Mouse (Mus musculus) forebrain, embryonic 12.5 days (tissue): ENCODE results near the gene Rufy3. TPM values are rescaled to one million over a fixed set of nuclear protein-coding genes. Genes with fewer than 3 reads are reported as not detected.
A peak's percentile ranks its signal among the peaks of the same experiment; 100 is the strongest.

ENCODE experiments used
- ATAC-seq: fragments of 200-750 bp; cut with Nextera tagmentation; 2 replicates; pipeline ENCODE4 v1.8.0; 2017; ENCODE audit warnings: moderate TSS enrichment; ENCODE audit not compliant: low FRiP score
- H3K27ac ChIP-seq: fragments of 300-500 bp; sonication (generic); 2 replicates; pipeline ENCODE4 v1.5.1; 2016; ENCODE audit warnings: mild to moderate bottlenecking
- H3K27me3 ChIP-seq: fragments of 300-500 bp; sonication (generic); 2 replicates; pipeline ENCODE4 v1.6.1; 2016; ENCODE audit warnings: mild to moderate bottlenecking
- H3K36me3 ChIP-seq: fragments of 300-500 bp; sonication (generic); replicated peaks from 2 replicates; pipeline ENCODE4 v1.6.1; 2016; ENCODE audit warnings: mild to moderate bottlenecking
- H3K4me1 ChIP-seq: fragments of 300-500 bp; sonication (generic); 2 replicates; pipeline ENCODE4 v1.6.1; 2016
- H3K4me2 ChIP-seq: fragments of 300-500 bp; sonication (generic); 2 replicates; pipeline ENCODE4 v1.6.1; 2016; ENCODE audit warnings: mild to moderate bottlenecking, moderate library complexity
- H3K4me3 ChIP-seq: fragments of 300-500 bp; sonication (generic); replicated peaks from 2 replicates; pipeline ENCODE4 v1.5.1; 2016; ENCODE audit warnings: mild to moderate bottlenecking
- H3K9ac ChIP-seq: fragments of 300-500 bp; sonication (generic); 2 replicates; pipeline ENCODE4 v1.6.1; 2016; ENCODE audit warnings: mild to moderate bottlenecking
- H3K9me3 ChIP-seq: fragments of 300-500 bp; sonication (generic); 2 replicates; pipeline ENCODE4 v1.6.1; 2016
- WGBS: fragments of 180-500 bp; shearing (Covaris S2); methylation state at CpG from one replicate; pipeline ENCODE4 v1.1.7; 2016; 5-methylcytosine and 5-hydroxymethylcytosine counted together
- polyA plus RNA-seq: library from polyadenylated mRNA; unstranded; fragments of >200 nt; fragmentation: Nextera tagmentation; extraction: Ambion mirVana; gene quantifications from 2 replicates; pipeline ENCODE4 v1.2.1, GENCODE M21; 2016

The Rufy3 gene
- polyA plus RNA-seq, 1 experiment from 2014 or later: 166 TPM

DNA sequence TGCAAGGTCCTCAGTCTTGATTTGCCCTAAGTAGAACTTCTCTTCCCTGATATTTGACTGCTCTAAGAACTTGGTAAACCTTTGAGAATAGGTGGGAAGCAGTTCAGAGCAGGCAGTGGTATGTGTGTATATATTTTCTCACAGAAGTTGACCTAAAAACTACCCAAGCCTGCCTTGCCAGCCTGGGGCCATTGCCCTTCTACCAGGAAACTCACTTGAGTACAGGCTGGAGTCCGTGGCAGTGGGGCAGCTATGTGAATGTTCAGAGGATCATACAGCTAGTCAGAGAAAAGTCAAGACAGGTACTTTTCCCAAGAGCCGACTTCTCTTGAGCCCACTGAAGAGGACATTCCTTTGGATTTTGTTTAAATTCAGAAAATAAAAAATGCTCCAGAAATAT lies 80.1 kb downstream of the Rufy3 start:
- Histone ChIP-seq H3K4me1 (no peaks in the 10 kb centered on the region), H3K9me3 (no peaks in the 10 kb centered on the region), H3K27me3 (no peaks in the 10 kb centered on the region), H3K9ac (no peak overlapping the region), H3K36me3 (peaks cover 87% of the 10 kb centered on the region), H3K27ac (no peak overlapping the region), H3K4me2 (no peak overlapping the region), H3K4me3 (no peak overlapping the region)
- WGBS: 93% methylated on average over 2 of the region's 2 CpGs
- ATAC-seq: no peak

DNA sequence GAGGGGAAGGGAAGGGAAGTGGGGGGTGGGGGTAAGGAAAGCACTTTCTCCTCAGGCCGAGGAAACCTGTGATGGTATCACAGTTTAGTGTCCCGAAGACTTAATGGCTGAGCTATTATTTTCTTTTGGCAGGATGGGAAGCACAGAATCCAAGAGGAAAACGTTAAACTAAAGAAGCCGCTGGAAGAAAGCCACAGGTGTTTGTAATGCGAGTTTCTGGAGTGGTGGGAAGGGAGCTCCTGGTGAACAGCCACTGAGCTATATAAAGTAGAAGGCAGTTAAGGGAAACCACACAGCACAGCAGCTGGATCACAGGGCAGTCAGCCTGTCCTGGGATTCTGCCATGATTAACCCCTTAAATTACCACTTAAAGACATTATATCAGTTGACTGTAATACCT lies 80.6 kb downstream of the Rufy3 start:
- ATAC-seq: no peak
- Histone ChIP-seq H3K27ac (no peak overlapping the region), H3K4me2 (no peak overlapping the region), H3K4me3 (no peak overlapping the region), H3K27me3 (no peaks in the 10 kb centered on the region), H3K9me3 (no peaks in the 10 kb centered on the region), H3K9ac (no peak overlapping the region), H3K4me1 (no peaks in the 10 kb centered on the region), H3K36me3 (peaks cover 91% of the 10 kb centered on the region)
- 83% methylated on average over 5 of the region's 5 CpGs for WGBS

DNA sequence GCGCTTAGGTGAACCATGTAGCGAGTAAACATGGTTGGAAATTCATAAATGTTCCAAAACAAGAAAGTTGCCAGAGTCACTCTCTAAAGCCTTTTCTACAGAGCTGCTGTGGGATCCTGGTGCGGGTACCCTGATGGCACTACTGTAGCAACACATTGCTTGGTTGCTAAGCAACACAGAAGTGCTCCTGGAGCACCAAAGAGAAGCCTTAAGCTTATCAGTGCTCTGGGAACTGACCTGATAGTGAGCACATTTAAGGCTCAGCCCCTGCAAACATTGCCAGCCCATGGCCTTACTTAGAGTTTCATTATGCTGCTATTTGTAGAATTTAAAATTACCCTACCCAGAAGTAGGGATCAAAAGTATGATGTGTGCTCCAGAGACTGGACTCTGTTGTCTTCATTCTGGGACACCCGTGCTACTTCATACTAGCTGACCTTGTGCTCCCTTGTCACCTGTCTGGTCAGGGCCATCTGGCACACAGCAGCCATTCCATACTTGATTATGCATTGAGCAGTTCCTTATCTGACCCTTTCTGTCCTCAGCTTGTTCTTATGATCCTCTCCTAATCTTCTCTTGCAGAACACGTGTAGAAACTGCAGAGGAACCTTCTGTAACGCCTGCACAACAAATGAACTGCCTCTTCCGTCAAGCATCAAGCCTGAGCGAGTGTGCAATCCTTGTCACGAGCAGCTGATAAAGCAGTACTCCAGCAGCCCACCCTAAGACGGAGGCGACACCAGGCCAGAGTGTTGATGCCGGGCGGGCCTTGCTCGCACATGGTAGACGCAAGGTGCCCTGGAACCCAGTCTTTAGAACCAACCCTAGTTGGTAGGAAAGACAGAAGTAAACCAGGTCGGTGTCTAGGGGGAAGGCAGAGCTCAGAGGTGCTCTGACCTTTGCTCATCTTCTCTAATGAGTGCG lies 84.7 kb downstream of the Rufy3 start:
- no peaks in the 10 kb centered on the region for H3K27me3 ChIP-seq
- WGBS: 92% methylated on average over 17 of the region's 17 CpGs
- H3K9ac ChIP-seq: no peak overlapping the region
- peaks cover 85% of the 10 kb centered on the region for H3K36me3 ChIP-seq
- H3K9me3 ChIP-seq: no peaks in the 10 kb centered on the region
- H3K4me1 ChIP-seq: no peaks in the 10 kb centered on the region
- H3K27ac ChIP-seq: no peak overlapping the region
- ATAC-seq: no peak
- no peak overlapping the region for H3K4me3 ChIP-seq
- no peak overlapping the region for H3K4me2 ChIP-seq

DNA sequence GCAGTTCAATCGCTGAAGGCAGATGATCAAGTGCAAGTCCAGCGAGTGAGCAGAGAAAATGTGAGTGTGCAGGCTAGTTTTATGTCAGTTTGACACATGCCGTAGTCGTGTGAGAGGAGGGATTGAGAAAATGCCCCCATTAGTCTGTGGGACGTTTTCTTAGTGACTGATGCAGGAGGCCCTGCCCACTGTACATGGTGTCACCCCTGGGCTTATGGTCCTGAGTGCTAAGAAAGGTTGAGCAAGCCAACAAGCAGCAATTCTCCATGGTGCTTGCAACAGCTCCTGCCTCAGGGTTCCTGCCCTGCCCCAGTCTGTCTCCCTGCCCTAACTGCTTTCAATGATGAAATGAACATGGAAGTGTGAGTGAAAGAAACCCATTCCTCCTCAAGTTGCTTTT lies 87.7 kb downstream of the Rufy3 start:
- ATAC-seq: no peak
- H3K36me3 ChIP-seq: peaks cover 86% of the 10 kb centered on the region
- no peaks in the 10 kb centered on the region for H3K9me3 ChIP-seq
- no peak overlapping the region for H3K4me2 ChIP-seq
- no peak overlapping the region for H3K27ac ChIP-seq
- 89% methylated on average over 5 of the region's 5 CpGs for WGBS
- H3K4me1 ChIP-seq: no peaks in the 10 kb centered on the region
- H3K4me3 ChIP-seq: no peak overlapping the region
- H3K9ac ChIP-seq: no peak overlapping the region
- H3K27me3 ChIP-seq: no peaks in the 10 kb centered on the region

DNA sequence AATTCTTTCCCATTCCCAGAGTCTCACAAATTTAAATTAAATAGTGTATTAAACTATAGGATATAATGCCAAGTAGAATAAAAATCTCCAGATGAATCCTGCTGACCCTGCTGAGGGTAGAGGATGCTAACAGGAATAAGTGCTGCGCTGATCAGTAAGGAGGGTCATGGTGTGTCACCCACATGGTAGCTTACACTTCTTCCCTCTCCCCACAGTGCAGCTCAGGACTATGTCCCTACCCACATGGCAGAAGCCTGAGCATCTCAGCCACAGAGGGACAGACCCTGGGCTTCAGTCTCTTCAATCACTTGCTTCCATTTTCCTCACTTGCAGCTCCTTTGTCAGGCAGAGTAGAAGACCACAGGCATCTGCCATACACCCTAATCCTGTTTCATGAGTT lies 93.0 kb downstream of the Rufy3 start:
- H3K36me3 ChIP-seq: peaks cover 76% of the 10 kb centered on the region
- H3K4me1 ChIP-seq: no peaks in the 10 kb centered on the region
- no peak overlapping the region for H3K4me3 ChIP-seq
- no peaks in the 10 kb centered on the region for H3K27me3 ChIP-seq
- no peaks in the 10 kb centered on the region for H3K9me3 ChIP-seq
- WGBS: 88% methylated on average over 1 of the region's 1 CpGs
- H3K4me2 ChIP-seq: no peak overlapping the region
- peak; percentile 39; the same call in 1 of the 2 replicates for ATAC-seq
- no peak overlapping the region for H3K9ac ChIP-seq
- no peak overlapping the region for H3K27ac ChIP-seq

DNA sequence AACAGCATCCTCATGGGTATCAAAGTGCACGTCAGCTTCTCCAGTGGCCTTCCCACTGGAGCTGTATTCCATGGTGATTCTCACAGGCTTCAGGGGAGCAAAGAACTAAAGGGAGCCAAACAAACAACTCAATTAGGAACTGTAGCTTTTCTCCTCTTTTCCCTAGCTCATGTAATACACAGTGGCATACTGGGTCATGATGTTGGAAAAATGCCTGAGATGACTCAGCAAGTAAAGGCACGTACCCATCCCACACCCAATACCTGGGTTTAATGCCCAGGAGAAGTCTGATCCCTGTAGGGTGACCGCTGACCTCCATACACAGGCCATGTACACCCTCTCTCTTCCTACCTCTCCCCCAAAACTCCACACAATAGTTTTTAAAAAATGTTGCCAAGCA lies 98.3 kb downstream of the Rufy3 start:
- ATAC-seq: no peak
- Histone ChIP-seq H3K4me2 (no peak overlapping the region), H3K4me1 (no peaks in the 10 kb centered on the region), H3K27ac (no peak overlapping the region), H3K27me3 (no peaks in the 10 kb centered on the region), H3K9ac (no peak overlapping the region), H3K36me3 (peaks cover 81% of the 10 kb centered on the region), H3K4me3 (no peak overlapping the region), H3K9me3 (no peaks in the 10 kb centered on the region)
- WGBS: 94% methylated on average over 3 of the region's 3 CpGs

DNA sequence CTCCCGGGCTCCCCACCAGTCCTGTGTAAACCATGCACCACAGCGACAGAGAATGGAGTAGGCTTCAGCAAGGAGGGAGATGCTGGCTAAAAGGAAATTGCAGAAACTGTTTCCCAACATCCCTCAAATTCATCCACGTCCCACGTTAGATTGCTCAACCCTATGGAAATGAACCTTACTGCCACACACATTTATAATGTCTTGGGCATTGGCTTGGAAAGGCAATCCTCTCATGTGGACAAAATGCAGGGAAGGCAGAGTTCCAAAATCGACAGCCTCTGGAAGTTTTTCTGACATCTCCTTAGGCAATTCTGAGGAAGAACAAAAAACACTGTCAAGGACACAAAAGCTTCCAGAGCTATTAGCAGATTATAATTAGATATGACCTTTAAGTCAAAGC lies 99.0 kb downstream of the Rufy3 start:
- WGBS: 90% methylated on average over 5 of the region's 5 CpGs
- no peak overlapping the region for H3K9ac ChIP-seq
- peaks cover 82% of the 10 kb centered on the region for H3K36me3 ChIP-seq
- H3K4me3 ChIP-seq: no peak overlapping the region
- no peak overlapping the region for H3K27ac ChIP-seq
- no peaks in the 10 kb centered on the region for H3K4me1 ChIP-seq
- H3K9me3 ChIP-seq: no peaks in the 10 kb centered on the region
- no peak for ATAC-seq
- H3K4me2 ChIP-seq: no peak overlapping the region
- no peaks in the 10 kb centered on the region for H3K27me3 ChIP-seq

DNA sequence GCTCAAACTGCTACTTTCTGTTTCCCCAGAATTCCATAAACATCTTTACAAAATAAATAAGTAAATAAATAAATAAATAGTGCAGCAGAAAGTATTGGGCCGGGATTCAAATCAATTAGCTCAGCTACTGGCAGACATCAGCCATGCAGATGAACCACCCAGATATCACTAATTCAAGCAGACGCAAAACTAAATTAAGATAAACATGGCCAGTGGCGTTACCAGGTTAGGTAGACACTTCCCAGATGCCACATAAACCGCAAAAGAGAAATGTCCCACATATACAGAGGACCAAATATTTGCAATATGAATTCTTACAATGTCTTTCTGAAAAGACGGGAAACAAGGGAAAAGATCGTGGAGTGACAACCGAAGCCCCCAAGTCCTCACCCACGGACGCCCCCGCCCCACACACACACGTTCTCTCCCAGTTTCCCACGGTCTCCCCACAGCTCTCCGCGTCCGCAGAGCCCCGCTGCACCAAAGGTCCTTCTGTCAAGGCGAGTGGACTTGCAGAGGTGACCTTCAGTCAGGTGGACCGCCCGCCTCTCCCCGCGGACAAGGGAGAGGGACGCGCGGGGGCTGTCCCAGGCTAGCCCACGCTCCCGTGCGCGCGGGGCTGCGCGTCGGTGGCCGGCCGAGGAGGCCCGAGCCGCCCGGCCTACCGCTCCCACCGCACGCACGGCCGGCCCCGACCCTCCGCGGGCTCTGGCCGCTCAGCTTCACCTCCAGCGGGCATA lies 110.0 kb downstream of the Rufy3 start:
- Histone ChIP-seq H3K4me1 (peaks cover 29% of the 10 kb centered on the region), H3K27me3 (no peaks in the 10 kb centered on the region), H3K4me2 (peak overlapping the region; percentile 74), H3K36me3 (peaks cover 23% of the 10 kb centered on the region), H3K4me3 (peak overlapping the region; percentile 97), H3K9ac (peak overlapping the region; percentile 96), H3K27ac (peak overlapping the region; percentile 99), H3K9me3 (no peaks in the 10 kb centered on the region)
- ATAC-seq: peak; percentile 63; the same call in 1 of the 2 replicates
- 1% methylated on average over 46 of the region's 47 CpGs for WGBS

DNA sequence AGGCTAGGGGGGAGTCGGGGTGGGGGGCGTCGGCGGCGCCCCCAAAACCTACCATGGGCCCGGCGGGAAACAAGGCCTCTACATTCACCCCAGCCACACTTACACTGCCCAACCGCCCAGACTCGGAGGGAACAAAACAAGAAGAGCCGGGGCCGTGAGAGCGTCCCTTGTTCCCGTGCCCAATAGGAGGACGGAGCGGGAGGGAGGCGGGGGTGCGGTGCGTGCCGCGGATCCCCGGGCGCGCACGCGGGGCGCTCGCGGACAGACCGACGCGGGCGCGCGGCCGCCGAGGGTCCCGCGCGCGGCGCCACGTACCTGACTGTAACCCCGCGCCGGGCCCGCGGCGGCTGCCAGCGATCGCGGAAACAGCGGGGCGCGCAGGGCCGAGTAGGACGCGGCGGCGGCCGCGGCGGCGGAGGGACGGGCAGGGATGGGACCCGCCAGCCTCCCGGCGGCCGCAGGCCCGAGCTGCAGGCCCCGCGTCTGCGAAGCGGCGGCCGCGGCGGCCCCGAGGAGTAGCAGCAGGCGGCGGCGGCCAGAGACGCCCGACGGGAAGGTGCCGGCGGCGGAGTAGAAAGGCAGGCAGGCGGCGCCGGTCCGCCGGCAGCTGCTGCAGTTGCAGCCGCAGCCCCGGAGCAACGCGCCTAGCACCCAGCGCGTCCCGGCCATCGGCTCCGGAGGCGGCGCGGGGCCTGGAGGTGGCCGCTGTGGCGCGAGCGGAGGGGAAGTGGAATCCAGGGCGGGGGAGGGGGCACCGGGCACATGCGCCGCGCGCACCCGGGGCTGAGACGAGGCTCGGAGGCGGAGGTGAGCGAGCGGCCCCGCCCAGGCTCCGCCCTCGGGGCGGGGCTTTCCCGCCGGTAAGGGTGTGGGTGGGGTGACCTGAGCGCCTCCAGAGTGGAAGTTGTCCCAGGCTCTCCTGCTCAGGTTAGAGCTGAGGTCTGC lies 110.9 kb downstream of the Rufy3 start, which contains the start of gene Grsf1:
TSS of gene Grsf1 (minus strand) at position 729 of the 945 bp plus-strand sequence.
- peak within 1 kb of the TSS; percentile 97 for H3K4me3 ChIP-seq
- peak; percentile 92 for ATAC-seq
- peaks cover 31% of the 10 kb centered on the region for H3K4me1 ChIP-seq
- no peaks in the 10 kb centered on the region for H3K9me3 ChIP-seq
- H3K27me3 ChIP-seq: no peaks in the 10 kb centered on the region
- WGBS: 0% methylated on average over 88 of the region's 127 CpGs
- peak within 1 kb of the TSS; percentile 74 for H3K4me2 ChIP-seq
- H3K36me3 ChIP-seq: peaks cover 15% of the 10 kb centered on the region
- H3K27ac ChIP-seq: peak within 1 kb of the TSS; percentile 99
- peak within 1 kb of the TSS; percentile 96 for H3K9ac ChIP-seq

DNA sequence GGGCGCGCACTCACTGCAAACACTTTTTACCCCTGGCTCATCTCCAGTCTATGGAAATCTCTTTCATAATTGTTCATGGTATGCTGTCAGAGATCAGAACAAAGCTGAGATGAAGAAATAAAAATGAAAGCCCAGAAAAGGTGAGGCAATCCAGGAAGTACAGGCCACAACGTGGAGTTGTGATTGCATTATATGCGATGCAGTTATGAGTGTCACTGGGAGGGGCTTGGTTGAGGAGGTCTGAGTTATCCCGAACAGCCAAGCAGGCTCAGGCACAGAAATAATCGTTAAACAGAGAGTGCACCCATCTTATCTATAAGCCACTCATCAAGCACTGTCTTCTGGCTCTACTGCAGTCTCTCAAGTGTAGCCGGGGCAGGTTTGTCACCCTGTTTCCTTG lies 114.1 kb downstream of the Rufy3 start:
- ATAC-seq: no peak
- Histone ChIP-seq H3K4me1 (peaks cover 23% of the 10 kb centered on the region), H3K27me3 (no peaks in the 10 kb centered on the region), H3K4me2 (no peak overlapping the region), H3K27ac (0 out of 2 replicates have a peak overlapping the region, but pooled peaks have one; percentile 1), H3K9me3 (no peaks in the 10 kb centered on the region), H3K36me3 (no peaks in the 10 kb centered on the region), H3K9ac (no peak overlapping the region), H3K4me3 (no peak overlapping the region)
- 62% methylated on average over 7 of the region's 7 CpGs for WGBS

DNA sequence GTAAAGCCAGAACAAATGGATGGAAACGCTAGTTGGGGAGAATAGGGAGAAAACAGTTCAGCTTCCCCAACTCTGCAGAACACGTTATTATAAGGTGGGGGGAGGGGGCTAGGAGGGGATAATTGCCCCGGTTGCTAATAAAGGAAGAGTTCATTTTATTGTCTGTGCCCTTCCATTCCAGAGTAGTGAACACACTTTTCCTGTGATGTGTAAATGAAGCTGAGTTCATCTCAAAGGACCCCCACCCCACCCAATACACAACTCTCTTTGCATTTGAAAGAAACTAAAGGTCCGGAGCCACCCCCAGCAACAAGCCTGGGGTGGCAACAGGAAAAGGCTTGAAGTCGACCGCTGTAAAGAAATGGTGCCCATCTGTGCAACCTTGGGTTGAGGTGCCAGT lies 114.5 kb downstream of the Rufy3 start:
- H3K27ac ChIP-seq: no peak overlapping the region
- no peak overlapping the region for H3K4me3 ChIP-seq
- 22% methylated on average over 6 of the region's 6 CpGs for WGBS
- H3K4me2 ChIP-seq: no peak overlapping the region
- H3K36me3 ChIP-seq: no peaks in the 10 kb centered on the region
- H3K9me3 ChIP-seq: no peaks in the 10 kb centered on the region
- H3K4me1 ChIP-seq: peaks cover 20% of the 10 kb centered on the region
- H3K9ac ChIP-seq: no peak overlapping the region
- H3K27me3 ChIP-seq: no peaks in the 10 kb centered on the region
- no peak for ATAC-seq

DNA sequence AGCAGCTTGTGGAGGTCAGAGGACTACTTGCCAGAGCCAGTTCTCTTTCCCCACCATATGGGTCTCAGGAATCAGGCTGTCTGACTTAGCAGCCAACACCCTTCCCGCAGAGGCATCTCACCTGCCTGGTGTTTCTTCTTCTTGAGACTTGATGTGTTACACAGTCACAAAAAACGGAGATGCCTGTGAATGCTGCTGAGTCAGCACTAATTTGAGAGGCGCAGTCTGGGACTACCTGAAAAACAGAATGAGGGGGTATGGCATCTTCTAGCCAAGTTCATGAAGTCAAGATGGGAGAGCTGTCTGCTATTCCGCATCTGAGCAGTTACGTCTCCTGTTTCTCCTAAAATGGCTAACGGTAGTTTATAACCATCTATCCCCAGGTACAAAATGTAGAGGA lies 115.7 kb downstream of the Rufy3 start:
- H3K4me3 ChIP-seq: no peak overlapping the region
- H3K36me3 ChIP-seq: no peaks in the 10 kb centered on the region
- no peak overlapping the region for H3K9ac ChIP-seq
- ATAC-seq: no peak
- H3K4me2 ChIP-seq: no peak overlapping the region
- peaks cover 19% of the 10 kb centered on the region for H3K4me1 ChIP-seq
- no peaks in the 10 kb centered on the region for H3K27me3 ChIP-seq
- H3K27ac ChIP-seq: no peak overlapping the region
- H3K9me3 ChIP-seq: no peaks in the 10 kb centered on the region
- 90% methylated on average over 6 of the region's 6 CpGs for WGBS
